Mouse (Mus musculus) forebrain, embryonic 12.5 days (tissue): ENCODE measurements around the gene Sgpl1. TPM values are rescaled to one million over a fixed set of nuclear protein-coding genes. Genes with fewer than 3 reads are reported as not detected.
"Not testable (repeated sequence)": the region's sequence is repeated elsewhere in the genome, so short reads cannot be mapped to it uniquely, and the experiment has no call there.

Source experiments
- ATAC-seq: fragments of 200-750 bp; cut with Nextera tagmentation; 2 replicates; pipeline ENCODE4 v1.8.0; 2017; ENCODE audit warnings: moderate TSS enrichment; ENCODE audit not compliant: low FRiP score
- H3K27ac ChIP-seq: fragments of 300-500 bp; sonication (generic); 2 replicates; pipeline ENCODE4 v1.5.1; 2016; ENCODE audit warnings: mild to moderate bottlenecking
- H3K27me3 ChIP-seq: fragments of 300-500 bp; sonication (generic); 2 replicates; pipeline ENCODE4 v1.6.1; 2016; ENCODE audit warnings: mild to moderate bottlenecking
- H3K36me3 ChIP-seq: fragments of 300-500 bp; sonication (generic); replicated peaks from 2 replicates; pipeline ENCODE4 v1.6.1; 2016; ENCODE audit warnings: mild to moderate bottlenecking
- H3K4me1 ChIP-seq: fragments of 300-500 bp; sonication (generic); 2 replicates; pipeline ENCODE4 v1.6.1; 2016
- H3K4me2 ChIP-seq: fragments of 300-500 bp; sonication (generic); 2 replicates; pipeline ENCODE4 v1.6.1; 2016; ENCODE audit warnings: mild to moderate bottlenecking, moderate library complexity
- H3K4me3 ChIP-seq: fragments of 300-500 bp; sonication (generic); replicated peaks from 2 replicates; pipeline ENCODE4 v1.5.1; 2016; ENCODE audit warnings: mild to moderate bottlenecking
- H3K9ac ChIP-seq: fragments of 300-500 bp; sonication (generic); 2 replicates; pipeline ENCODE4 v1.6.1; 2016; ENCODE audit warnings: mild to moderate bottlenecking
- H3K9me3 ChIP-seq: fragments of 300-500 bp; sonication (generic); 2 replicates; pipeline ENCODE4 v1.6.1; 2016
- WGBS: fragments of 180-500 bp; shearing (Covaris S2); methylation state at CpG from one replicate; pipeline ENCODE4 v1.1.7; 2016; 5-methylcytosine and 5-hydroxymethylcytosine counted together
- polyA plus RNA-seq: library from polyadenylated mRNA; unstranded; fragments of >200 nt; fragmentation: Nextera tagmentation; extraction: Ambion mirVana; gene quantifications from 2 replicates; pipeline ENCODE4 v1.2.1, GENCODE M21; 2016

The Sgpl1 gene
- polyA plus RNA-seq, 1 experiment from 2014 or later = 76.1 TPM

DNA sequence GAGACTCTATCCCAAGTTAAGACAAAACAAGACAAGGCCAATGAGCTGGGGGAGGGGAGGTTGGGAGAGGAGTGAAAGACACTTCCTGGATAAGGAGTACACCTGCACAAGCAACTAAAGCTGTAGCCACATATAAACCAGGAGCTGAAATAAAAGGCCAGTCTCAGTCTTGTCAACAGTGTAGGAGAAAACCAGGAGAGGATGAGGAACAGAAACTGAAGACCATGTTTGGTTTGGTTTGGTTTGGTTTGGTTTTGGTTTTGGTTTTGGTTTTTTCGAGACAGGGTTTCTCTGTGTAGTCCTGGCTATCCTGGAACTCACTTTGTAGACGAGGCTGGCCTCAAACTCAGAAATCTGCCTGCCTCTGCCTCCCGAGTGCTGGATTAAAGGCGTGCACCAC, 25.8 kb downstream of the Sgpl1 start:
- not testable (repeated sequence) for H3K4me1 ChIP-seq, H3K27me3 ChIP-seq, H3K4me2 ChIP-seq, H3K27ac ChIP-seq, ATAC-seq, H3K9me3 ChIP-seq, H3K4me3 ChIP-seq, H3K9ac ChIP-seq
- H3K36me3 ChIP-seq = peaks cover 26% of the 10 kb centered on the region
- 90% methylated on average over 4 of the region's 4 CpGs for WGBS

DNA sequence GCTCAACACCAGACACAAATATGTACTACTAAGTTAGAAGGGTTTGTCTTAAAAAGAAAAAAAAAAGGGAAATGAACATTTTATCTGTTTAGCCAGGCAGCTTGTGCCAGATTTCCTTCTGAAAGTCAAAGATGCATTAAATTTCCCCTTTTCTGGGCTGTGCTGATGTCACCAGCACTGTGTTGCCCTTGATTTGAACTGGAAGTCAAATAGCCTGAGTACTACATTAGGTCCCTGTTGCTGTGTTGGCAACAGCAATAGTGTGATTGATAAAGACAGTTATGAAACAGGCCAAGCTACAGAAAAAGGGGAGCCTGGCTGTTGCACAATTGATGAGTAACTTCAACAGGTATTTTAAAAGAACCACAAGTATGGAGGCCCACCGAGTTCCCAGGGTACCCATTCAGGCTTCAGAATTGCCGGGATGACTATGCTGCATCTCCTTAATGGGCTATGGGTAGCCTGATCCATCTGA, 33.2 kb downstream of the Sgpl1 start:
- WGBS = 92% methylated on average over 2 of the region's 2 CpGs
- Histone ChIP-seq H3K4me1 (no peaks in the 10 kb centered on the region), H3K36me3 (peaks cover 35% of the 10 kb centered on the region)

GRCm38 (mm10) chr10:61103564-61104114, 43.9 kb downstream of the Sgpl1 start:
- Histone ChIP-seq H3K9ac (no peak overlapping the region), H3K4me2 (no peak overlapping the region), H3K9me3 (no peaks in the 10 kb centered on the region), H3K27ac (no peak overlapping the region), H3K36me3 (peaks cover 92% of the 10 kb centered on the region), H3K4me3 (no peak overlapping the region), H3K27me3 (no peaks in the 10 kb centered on the region), H3K4me1 (no peaks in the 10 kb centered on the region)
- WGBS = 87% methylated on average over 3 of the region's 3 CpGs
- ATAC-seq = no peak

More for the DNA sequence above, 33.2 kb downstream of the Sgpl1 start:
- H3K9me3 ChIP-seq = no peaks in the 10 kb centered on the region
- H3K4me3 ChIP-seq = no peak overlapping the region
- no peak for ATAC-seq
- H3K4me2 ChIP-seq = no peak overlapping the region
- H3K9ac ChIP-seq = no peak overlapping the region
- H3K27ac ChIP-seq = no peak overlapping the region
- no peaks in the 10 kb centered on the region for H3K27me3 ChIP-seq

DNA sequence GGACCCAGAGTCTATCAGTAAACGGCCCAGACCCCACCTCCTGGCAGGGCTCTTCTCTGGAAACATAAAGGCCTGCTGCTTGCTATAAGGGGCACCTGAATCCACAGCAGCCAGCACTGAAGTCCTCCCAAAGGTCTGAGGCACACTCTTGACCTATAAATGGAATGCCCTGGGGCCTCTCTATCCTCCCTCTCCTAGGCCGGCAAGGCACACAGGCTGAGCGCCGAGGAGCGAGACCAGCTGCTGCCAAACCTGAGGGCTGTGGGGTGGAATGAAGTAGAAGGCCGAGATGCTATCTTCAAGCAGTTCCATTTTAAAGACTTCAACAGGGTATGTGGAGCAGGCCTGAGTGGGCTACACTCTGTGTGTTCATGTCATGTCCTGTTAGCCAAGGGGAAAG, 55.6 kb downstream of the Sgpl1 start:
- Histone ChIP-seq H3K4me1 (peaks cover 10% of the 10 kb centered on the region), H3K27ac (no peak overlapping the region), H3K9ac (no peak overlapping the region), H3K27me3 (no peaks in the 10 kb centered on the region), H3K36me3 (no peaks in the 10 kb centered on the region), H3K4me2 (no peak overlapping the region), H3K4me3 (no peak overlapping the region), H3K9me3 (no peaks in the 10 kb centered on the region)
- WGBS = 87% methylated on average over 6 of the region's 6 CpGs
- no peak for ATAC-seq

- H3K4me2 ChIP-seq = peak within 1 kb of the TSS; percentile 69
- no peak within 1 kb of the TSS for H3K27ac ChIP-seq
- no peaks in the 10 kb centered on the region for H3K27me3 ChIP-seq
- ATAC-seq = peak; percentile 59
- H3K9ac ChIP-seq = peak within 1 kb of the TSS; percentile 62
- no peaks in the 10 kb centered on the region for H3K36me3 ChIP-seq
- 12% methylated on average over 33 of the region's 33 CpGs for WGBS
- H3K4me3 ChIP-seq = peak within 1 kb of the TSS; percentile 38
- peaks cover 17% of the 10 kb centered on the region for H3K4me1 ChIP-seq
- H3K9me3 ChIP-seq = no peaks in the 10 kb centered on the region
Measured at GRCm38 (mm10) chr10:61089170-61090142, 58.0 kb downstream of the Sgpl1 start, which contains the start of gene Pcbd1. Pcbd1 (plus strand) TSS chr10:61089331.

DNA sequence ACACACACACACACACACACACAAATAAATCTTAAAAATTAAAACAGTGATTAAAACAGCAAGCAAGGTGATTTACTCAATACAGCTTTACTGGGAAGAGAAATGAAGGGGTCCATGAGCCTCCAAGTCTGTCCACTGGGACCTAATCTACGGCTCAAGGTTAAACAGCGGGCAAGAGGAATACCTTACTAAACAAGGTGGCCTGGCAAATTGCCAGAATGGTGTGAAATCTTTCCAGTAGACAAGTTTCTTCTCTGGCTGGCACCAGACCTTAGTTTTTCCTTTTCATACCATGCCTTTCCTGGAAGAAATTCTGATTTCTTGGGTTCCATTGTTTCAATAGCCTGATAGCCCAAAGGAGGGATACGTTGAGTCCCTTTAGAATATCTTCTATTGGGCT, 59.0 kb downstream of the Sgpl1 start:
- no peak overlapping the region for H3K27ac ChIP-seq
- WGBS = 92% methylated on average over 3 of the region's 3 CpGs
- H3K36me3 ChIP-seq = no peaks in the 10 kb centered on the region
- H3K4me2 ChIP-seq = no peak overlapping the region
- H3K9ac ChIP-seq = no peak overlapping the region
- H3K27me3 ChIP-seq = no peaks in the 10 kb centered on the region
- ATAC-seq = no peak
- H3K4me3 ChIP-seq = no peak overlapping the region
- peaks cover 17% of the 10 kb centered on the region for H3K4me1 ChIP-seq
- H3K9me3 ChIP-seq = no peaks in the 10 kb centered on the region

DNA sequence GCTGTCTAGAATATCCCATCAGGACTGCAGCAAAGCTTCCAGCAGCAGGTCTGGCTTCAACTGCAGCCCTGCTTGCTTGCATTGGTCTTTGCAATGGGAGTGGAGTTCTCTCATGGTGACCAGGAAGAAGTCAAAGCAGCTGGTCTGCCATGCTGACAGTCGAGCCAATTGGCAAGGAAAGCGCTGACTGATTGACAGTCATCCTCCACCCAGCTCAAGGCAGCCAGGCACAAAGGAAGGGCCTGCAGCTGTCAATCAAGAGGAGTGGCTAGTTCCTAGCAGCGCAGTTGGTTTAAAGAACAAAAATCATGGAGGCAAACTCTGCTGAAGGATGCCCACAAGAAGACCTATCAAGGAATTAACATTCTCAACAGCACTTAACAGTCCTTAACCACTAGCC, 61.0 kb downstream of the Sgpl1 start:
- no peak overlapping the region for H3K4me2 ChIP-seq
- peaks cover 17% of the 10 kb centered on the region for H3K4me1 ChIP-seq
- 25% methylated on average over 3 of the region's 3 CpGs for WGBS
- ATAC-seq = peak; percentile 56
- H3K27me3 ChIP-seq = no peaks in the 10 kb centered on the region
- no peaks in the 10 kb centered on the region for H3K36me3 ChIP-seq
- H3K4me3 ChIP-seq = no peak overlapping the region
- peak overlapping the region; percentile 46; the same call in 1 of the 2 replicates for H3K27ac ChIP-seq
- H3K9ac ChIP-seq = no peak overlapping the region
- no peaks in the 10 kb centered on the region for H3K9me3 ChIP-seq

DNA sequence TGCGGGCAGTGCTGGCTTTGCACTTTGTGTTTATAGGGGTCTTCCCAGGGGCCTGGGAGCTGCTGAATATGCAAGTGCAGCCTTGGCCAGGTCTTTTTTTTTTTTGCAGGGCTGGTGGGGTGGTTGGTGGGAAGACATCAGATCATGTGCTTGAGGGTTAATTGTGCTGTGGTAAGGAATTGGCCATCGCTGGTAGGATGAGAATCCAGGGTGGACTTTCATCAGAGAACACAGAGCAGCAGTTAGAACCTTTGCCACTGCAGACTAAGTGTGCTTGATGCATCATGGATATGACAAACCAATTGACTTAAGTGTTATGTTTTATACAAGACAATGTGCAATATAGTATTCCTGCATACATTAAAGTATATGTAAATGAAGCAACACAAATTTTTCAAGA, 62.1 kb downstream of the Sgpl1 start:
- Histone ChIP-seq H3K36me3 (no peaks in the 10 kb centered on the region), H3K27me3 (no peaks in the 10 kb centered on the region), H3K27ac (no peak overlapping the region), H3K4me3 (no peak overlapping the region), H3K9me3 (no peaks in the 10 kb centered on the region), H3K4me2 (no peak overlapping the region), H3K9ac (no peak overlapping the region), H3K4me1 (peaks cover 24% of the 10 kb centered on the region)
- no peak for ATAC-seq
- WGBS = 92% methylated on average over 2 of the region's 2 CpGs

DNA sequence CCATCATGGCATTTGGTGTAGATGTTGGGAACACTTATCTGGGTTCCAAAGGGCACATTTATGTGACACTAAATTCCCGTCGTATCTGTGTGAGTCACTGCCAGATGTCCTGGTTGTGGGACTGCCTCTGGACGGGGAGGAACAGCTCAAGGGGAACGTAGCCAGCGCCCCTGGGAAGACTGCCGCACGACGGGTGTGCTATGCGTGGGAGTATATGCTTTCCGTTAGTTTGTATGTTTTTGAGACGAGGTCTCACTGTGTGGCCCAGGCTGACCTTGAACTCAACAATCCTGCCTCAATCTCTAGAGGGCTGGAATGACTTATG, 66.6 kb downstream of the Sgpl1 start:
- H3K4me3 ChIP-seq = no peak overlapping the region
- 96% methylated on average over 11 of the region's 11 CpGs for WGBS
- no peak overlapping the region for H3K9ac ChIP-seq
- no peaks in the 10 kb centered on the region for H3K36me3 ChIP-seq
- ATAC-seq = no peak
- no peaks in the 10 kb centered on the region for H3K27me3 ChIP-seq
- no peak overlapping the region for H3K4me2 ChIP-seq
- peaks cover 12% of the 10 kb centered on the region for H3K4me1 ChIP-seq
- no peaks in the 10 kb centered on the region for H3K9me3 ChIP-seq
- no peak overlapping the region; the same call in 1 of the 2 replicates for H3K27ac ChIP-seq

GRCm38 (mm10) chr10:61080227-61080930, 67.1 kb downstream of the Sgpl1 start:
- H3K36me3 ChIP-seq = no peaks in the 10 kb centered on the region
- H3K27me3 ChIP-seq = no peaks in the 10 kb centered on the region
- peak; percentile 98 for ATAC-seq
- H3K4me1 ChIP-seq = peaks cover 12% of the 10 kb centered on the region
- peak overlapping the region; percentile 75 for H3K27ac ChIP-seq
- no peak overlapping the region for H3K4me3 ChIP-seq
- peak overlapping the region; percentile 33; the same call in 1 of the 2 replicates for H3K9ac ChIP-seq
- 42% methylated on average over 14 of the region's 14 CpGs for WGBS
- H3K9me3 ChIP-seq = no peaks in the 10 kb centered on the region
- H3K4me2 ChIP-seq = peak overlapping the region; percentile 38

GRCm38 (mm10) chr10:61075607-61076006, 71.9 kb downstream of the Sgpl1 start:
- Histone ChIP-seq H3K4me3 (no peak overlapping the region), H3K27me3 (peaks cover 11% of the 10 kb centered on the region; the same call in 1 of the 2 replicates), H3K9ac (no peak overlapping the region), H3K4me1 (peaks cover 15% of the 10 kb centered on the region), H3K36me3 (no peaks in the 10 kb centered on the region), H3K9me3 (no peaks in the 10 kb centered on the region), H3K4me2 (no peak overlapping the region), H3K27ac (no peak overlapping the region)
- no peak for ATAC-seq
- 95% methylated on average over 3 of the region's 3 CpGs for WGBS

DNA sequence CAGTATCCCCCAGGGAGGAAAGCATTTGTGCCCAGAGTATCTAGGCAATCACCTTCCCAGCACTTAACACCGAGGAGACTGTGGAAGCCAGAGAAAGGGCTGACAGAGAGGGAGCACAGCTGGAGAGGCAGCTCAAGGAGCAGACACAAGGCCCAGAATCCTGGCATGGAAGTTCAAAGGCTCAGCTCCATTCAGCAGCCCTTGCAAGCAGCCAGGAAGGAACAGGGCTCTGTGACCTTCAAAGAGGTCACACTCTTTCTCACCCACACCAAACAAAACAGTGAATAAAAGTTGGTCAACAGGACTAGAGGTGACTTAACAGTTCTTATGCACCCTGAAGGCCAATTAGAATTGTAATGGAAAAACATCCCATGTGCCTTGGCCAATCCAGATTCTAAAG, 72.9 kb downstream of the Sgpl1 start:
- Histone ChIP-seq H3K9ac (no peak overlapping the region), H3K4me2 (no peak overlapping the region), H3K4me1 (peaks cover 7% of the 10 kb centered on the region; the same call in 1 of the 2 replicates), H3K27ac (no peak overlapping the region), H3K4me3 (no peak overlapping the region), H3K27me3 (peaks cover 15% of the 10 kb centered on the region), H3K36me3 (no peaks in the 10 kb centered on the region), H3K9me3 (no peaks in the 10 kb centered on the region)
- WGBS = 0% methylated on average over 1 of the region's 1 CpGs
- no peak for ATAC-seq
